Mouse (Mus musculus) thymus, adult 2 months (tissue): ENCODE data around the gene Pck1. TPM values are rescaled to one million over a fixed set of nuclear protein-coding genes. Genes with fewer than 3 reads are reported as not detected.

Source experiments
- DNase-seq: peaks from one replicate; pipeline ENCODE4 v3.0.0; 2021
- H3K27ac ChIP-seq: fragments of 200-500 bp; 2 replicates; pipeline ENCODE4 v1.5.1; 2012; ENCODE audit warnings: low read length, control low read depth; ENCODE audit not compliant: control insufficient read depth, insufficient read depth
- H3K27me3 ChIP-seq: fragments of 200-500 bp; 2 replicates; pipeline ENCODE4 v1.6.1; 2012; ENCODE audit warnings: mild to moderate bottlenecking, low read length, moderate library complexity, mixed read lengths; ENCODE audit not compliant: control insufficient read depth, insufficient read depth
- H3K36me3 ChIP-seq: fragments of 200-500 bp; 2 replicates; pipeline ENCODE4 v1.6.1; 2012; ENCODE audit warnings: mild to moderate bottlenecking, low read length, moderate library complexity; ENCODE audit not compliant: control insufficient read depth, insufficient read depth
- H3K4me1 ChIP-seq: fragments of 200-500 bp; replicated peaks from 2 replicates; pipeline ENCODE4 v1.6.1; 2012; ENCODE audit warnings: low read length; ENCODE audit not compliant: control insufficient read depth, insufficient read depth
- H3K4me3 ChIP-seq: fragments of 200-500 bp; 2 replicates; pipeline ENCODE4 v1.5.1; 2012; ENCODE audit warnings: mild to moderate bottlenecking, low read length, control low read depth, moderate library complexity; ENCODE audit not compliant: control insufficient read depth, insufficient read depth
- CTCF ChIP-seq: fragments of 200-500 bp; IDR thresholded peaks from 2 replicates; pipeline ENCODE4 v1.5.1; 2012; ENCODE audit warnings: mild to moderate bottlenecking, control low read depth, low read length, moderate library complexity, borderline replicate concordance; ENCODE audit not compliant: control insufficient read depth, poor library complexity, insufficient read depth; ENCODE audit errors: extremely low read depth
- POLR2A ChIP-seq: fragments of 200-500 bp; IDR thresholded peaks from 2 replicates; pipeline ENCODE4 v1.6.1; 2012; ENCODE audit warnings: mild to moderate bottlenecking, low read length, control low read depth, moderate library complexity; ENCODE audit not compliant: control insufficient read depth, poor library complexity, insufficient read depth; ENCODE audit errors: extremely low read depth
- WGBS: fragments of 180-500 bp; shearing (Covaris S2); methylation state at CpG from one replicate; pipeline ENCODE4 v1.1.7; 2018; 5-methylcytosine and 5-hydroxymethylcytosine counted together
- polyA plus RNA-seq: library from polyadenylated mRNA; depleted of rRNA; stranded (reverse); fragments of >200 nt; gene quantifications from 2 replicates; pipeline ENCODE4 v1.2.3, GENCODE M21; 2012

The Pck1 gene
- polyA plus RNA-seq, 1 experiment = 14.5 TPM

DNA sequence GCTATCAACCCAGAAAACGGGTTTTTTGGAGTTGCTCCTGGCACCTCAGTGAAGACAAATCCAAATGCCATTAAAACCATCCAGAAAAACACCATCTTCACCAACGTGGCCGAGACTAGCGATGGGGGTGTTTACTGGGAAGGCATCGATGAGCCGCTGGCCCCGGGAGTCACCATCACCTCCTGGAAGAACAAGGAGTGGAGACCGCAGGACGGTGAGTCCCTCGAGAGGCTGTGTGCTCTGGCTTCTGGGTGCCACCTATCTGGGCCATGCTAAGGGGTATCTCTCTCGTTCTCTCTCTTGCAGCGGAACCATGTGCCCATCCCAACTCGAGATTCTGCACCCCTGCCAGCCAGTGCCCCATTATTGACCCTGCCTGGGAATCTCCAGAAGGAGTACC, 4.1 kb downstream of the Pck1 start:
- no peak overlapping the region for H3K4me3 ChIP-seq
- no peak overlapping the region for H3K27ac ChIP-seq
- WGBS = 88% methylated on average over 13 of the region's 13 CpGs
- DNase-seq = no peak
- TF ChIP-seq POLR2A (no peak), CTCF (no peak)
- H3K4me1 ChIP-seq = peaks cover 5% of the 10 kb centered on the region; the same call in 1 of the 2 replicates
- no peaks in the 10 kb centered on the region for H3K36me3 ChIP-seq
- no peaks in the 10 kb centered on the region for H3K27me3 ChIP-seq

GRCm38 (mm10) chr2:173157376-173157775, 4.5 kb downstream of the Pck1 start:
- H3K4me3 ChIP-seq = no peak overlapping the region
- H3K27ac ChIP-seq = no peak overlapping the region
- H3K36me3 ChIP-seq = no peaks in the 10 kb centered on the region
- WGBS = 60% methylated on average over 4 of the region's 4 CpGs
- H3K4me1 ChIP-seq = peaks cover 5% of the 10 kb centered on the region; the same call in 1 of the 2 replicates
- H3K27me3 ChIP-seq = no peaks in the 10 kb centered on the region
- DNase-seq = no peak
- TF ChIP-seq POLR2A (no peak), CTCF (no peak)

- TF ChIP-seq CTCF (no peak), POLR2A (no peak)
- no peak overlapping the region for H3K27ac ChIP-seq
Measured at GRCm38 (mm10) chr2:173157871-173158270, 5.0 kb downstream of the Pck1 start.

GRCm38 (mm10) chr2:173158390-173159055, 5.7 kb downstream of the Pck1 start:
- DNase-seq = no peak
- no peaks in the 10 kb centered on the region for H3K27me3 ChIP-seq
- H3K4me1 ChIP-seq = peaks cover 5% of the 10 kb centered on the region; the same call in 1 of the 2 replicates
- no peaks in the 10 kb centered on the region for H3K36me3 ChIP-seq
- TF ChIP-seq CTCF = no peak
- H3K4me3 ChIP-seq = no peak overlapping the region
- H3K27ac ChIP-seq = no peak overlapping the region
- 91% methylated on average over 19 of the region's 19 CpGs for WGBS

More at GRCm38 (mm10) chr2:173157871-173158270, 5.0 kb downstream of the Pck1 start:
- no peaks in the 10 kb centered on the region for H3K36me3 ChIP-seq
- H3K4me3 ChIP-seq = no peak overlapping the region
- 93% methylated on average over 4 of the region's 4 CpGs for WGBS
- H3K27me3 ChIP-seq = no peaks in the 10 kb centered on the region
- peaks cover 5% of the 10 kb centered on the region; the same call in 1 of the 2 replicates for H3K4me1 ChIP-seq
- DNase-seq = no peak

GRCm38 (mm10) chr2:173159354-173160311, 6.8 kb downstream of the Pck1 start:
- no peaks in the 10 kb centered on the region for H3K27me3 ChIP-seq
- H3K4me3 ChIP-seq = no peak overlapping the region
- DNase-seq = peak; percentile 70
- TF ChIP-seq CTCF (peak; percentile 71; the same call in 1 of the 2 replicates), POLR2A (no peak)
- no peaks in the 10 kb centered on the region for H3K36me3 ChIP-seq
- H3K27ac ChIP-seq = no peak overlapping the region
- H3K4me1 ChIP-seq = peaks cover 5% of the 10 kb centered on the region; the same call in 1 of the 2 replicates
- WGBS = 62% methylated on average over 24 of the region's 24 CpGs

GRCm38 (mm10) chr2:173163380-173163779, 10.5 kb downstream of the Pck1 start:
- H3K4me3 ChIP-seq = no peak overlapping the region
- no peaks in the 10 kb centered on the region for H3K27me3 ChIP-seq
- WGBS = 95% methylated on average over 8 of the region's 8 CpGs
- no peak for TF ChIP-seq CTCF
- TF ChIP-seq POLR2A = no peak
- no peak overlapping the region for H3K27ac ChIP-seq
- H3K4me1 ChIP-seq = no peaks in the 10 kb centered on the region
- no peaks in the 10 kb centered on the region for H3K36me3 ChIP-seq
- no peak for DNase-seq
